Mouse (Mus musculus) layer of hippocampus, postnatal 10 days (tissue): ENCODE measurements at regions not wholly inside any gene's neighbourhood (a gene's known extent, or its start where the extent isn't known, plus 50 kb on each side); places are given as distances from the start of the nearest gene placed in this dataset.

ENCODE experiments used
- DNase-seq, 2 experiments: peaks; one replicate each; pipeline ENCODE4 v3.0.0; 2021; ENCODE audit warnings: low spot score in 2 of 2

DNA sequence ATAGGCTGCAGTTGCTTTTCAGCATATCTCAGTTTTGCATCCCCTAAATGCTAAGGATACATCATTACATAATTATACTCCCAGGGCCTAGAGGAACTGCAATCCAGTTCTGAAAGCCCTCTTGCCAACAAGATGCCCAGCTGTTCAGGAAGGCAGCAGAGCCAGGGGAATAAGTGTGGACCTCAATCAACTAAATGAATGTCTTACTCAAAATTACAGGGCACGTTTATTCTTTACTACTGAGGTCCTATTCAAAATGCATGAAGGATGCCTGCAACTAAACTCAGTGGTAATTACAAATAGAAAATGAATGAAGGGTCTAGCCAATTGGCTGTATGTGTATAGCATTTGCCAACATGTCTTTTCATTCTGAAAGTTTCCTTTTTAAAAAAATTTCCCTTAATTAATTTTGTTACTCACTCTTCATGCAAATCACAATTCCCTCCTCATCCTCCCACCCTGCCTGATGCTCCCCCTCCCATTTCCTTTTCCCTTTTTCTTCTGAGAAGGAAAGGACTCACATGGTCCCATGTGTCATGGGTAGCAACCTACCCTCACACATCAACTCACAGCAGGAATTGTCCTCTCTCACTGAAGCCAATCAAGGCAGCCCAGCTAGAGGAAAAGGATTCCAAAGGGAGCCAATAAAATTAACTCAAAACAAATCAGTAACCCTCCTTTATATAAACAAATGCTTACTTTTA, 86.9 kb upstream of the Ins1 start:
- DNase-seq = peak in 1 of 2 experiments; percentile 11

DNA sequence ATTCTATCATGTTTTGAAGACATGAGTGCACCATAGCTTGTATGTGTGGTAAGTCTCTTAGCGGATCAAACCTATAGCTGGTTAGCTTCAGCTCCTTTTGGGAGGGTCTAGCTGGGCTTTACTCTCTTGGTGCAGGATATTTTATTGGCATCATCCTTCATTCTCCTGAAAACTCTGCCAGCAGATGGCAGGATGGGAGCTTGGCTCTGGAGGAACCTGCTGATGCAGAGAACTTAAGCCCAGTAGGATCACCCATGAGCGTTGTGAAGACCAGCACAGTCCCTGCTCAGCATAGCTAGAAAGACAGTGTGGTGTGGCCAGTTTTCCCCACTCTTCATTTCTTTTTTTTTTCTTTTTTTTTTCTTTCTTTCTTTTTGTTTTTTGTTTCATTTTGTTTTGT, 70.3 kb upstream of the Ins1 start:
- DNase-seq = no peak

DNA sequence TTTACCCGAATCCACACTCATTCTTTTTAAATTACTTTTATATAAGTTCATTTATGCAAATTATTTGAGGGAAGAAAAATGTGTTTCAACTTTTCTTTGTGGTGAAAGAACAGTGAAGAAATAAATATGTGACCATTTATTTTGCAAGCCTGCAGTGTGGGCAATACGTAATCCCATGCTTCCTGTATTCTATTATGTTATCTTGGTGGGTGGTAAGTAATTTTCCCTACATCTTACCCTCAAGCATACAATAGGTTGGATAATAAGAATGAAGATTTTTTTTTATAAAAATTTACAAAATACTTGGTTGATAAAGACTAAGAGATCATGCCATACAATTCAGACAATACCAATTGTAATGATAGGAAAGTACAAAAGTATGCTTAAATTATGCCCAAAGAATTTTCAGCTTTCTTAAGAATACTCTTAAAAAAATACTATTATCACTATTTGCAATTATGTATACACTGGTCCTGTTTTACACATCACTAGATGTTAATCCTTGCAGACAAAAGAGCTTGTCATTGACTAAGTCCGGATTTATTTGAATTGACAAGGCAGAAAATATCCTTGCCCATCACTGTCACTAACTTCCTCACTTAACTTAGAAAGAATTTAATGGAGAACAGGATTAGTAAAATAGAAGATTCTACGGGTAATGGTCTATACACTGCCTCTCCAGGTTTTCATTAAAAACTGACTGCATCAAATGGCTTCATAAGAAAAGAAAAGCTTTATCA, 64.4 kb upstream of the Ins1 start:
- DNase-seq = no peak

DNA sequence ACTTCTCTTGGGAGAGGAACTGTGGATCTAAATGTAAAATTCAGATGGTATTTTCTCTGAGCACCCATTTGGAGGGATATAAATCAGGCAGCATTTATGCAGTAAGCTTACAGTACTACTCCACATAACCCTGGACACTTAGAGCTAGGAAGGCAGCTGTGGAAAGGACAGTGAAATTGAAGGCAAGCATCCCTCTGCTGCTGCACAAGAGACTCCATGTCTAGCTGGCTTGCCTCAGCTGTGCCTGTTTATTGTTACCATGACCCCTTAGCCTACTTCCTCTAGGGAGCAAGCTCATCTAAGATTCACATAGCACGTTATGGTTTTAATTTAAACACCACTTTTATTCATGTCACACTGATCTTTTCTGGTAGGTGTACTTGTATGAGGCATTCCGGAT, 56.4 kb upstream of the Ins1 start:
- DNase-seq = no peak
